Mouse (Mus musculus): ENCODE data around the gene Ptpn20.
A peak's percentile ranks its signal among the peaks of the same experiment; 100 is the strongest.

The Ptpn20 gene

GRCm38 (mm10) chr14:33677996-33678395 is 89.0 kb downstream of the Ptpn20 start:
- DNase-seq (ENCODE audit: low spot score in 2 of 2) = no peak

- no peak for DNase-seq (ENCODE audit: low spot score in 2 of 2)
Measured at GRCm38 (mm10) chr14:33678740-33679139, 89.7 kb downstream of the Ptpn20 start.

- no peak for DNase-seq (ENCODE audit: low spot score in 2 of 2)
Measured at GRCm38 (mm10) chr14:33680621-33681020, 91.6 kb downstream of the Ptpn20 start.

GRCm38 (mm10) chr14:33682768-33683167 is 93.8 kb downstream of the Ptpn20 start:
- DNase-seq (ENCODE audit: low spot score in 2 of 2) = no peak

GRCm38 (mm10) chr14:33683701-33684100 is 94.7 kb downstream of the Ptpn20 start:
- DNase-seq (ENCODE audit: low spot score in 2 of 2) = peak in 1 of 2 experiments; percentile 11

- no peak for DNase-seq (ENCODE audit: low spot score in 2 of 2)
Measured at GRCm38 (mm10) chr14:33687444-33688028, 98.5 kb downstream of the Ptpn20 start.

- DNase-seq (ENCODE audit: low spot score in 2 of 2) = peak; percentile 16 to 32
Measured at GRCm38 (mm10) chr14:33689044-33689443, 100.0 kb downstream of the Ptpn20 start.
